Mouse (Mus musculus): ENCODE results near the gene Flvcr2.
"Not testable (repeated sequence)": the region's sequence is repeated elsewhere in the genome, so short reads cannot be mapped to it uniquely, and the experiment has no call there.

Gene Flvcr2

GRCm38 (mm10) chr12:85745827-85746695, at the start of gene Flvcr2:
Flvcr2 (plus strand) TSS chr12:85746539.
- peak; percentile 47 to 54 for DNase-seq (ENCODE audit: low spot score in 2 of 2)

- not testable (repeated sequence) for DNase-seq (ENCODE audit: low spot score in 2 of 2)
Observed at GRCm38 (mm10) chr12:85698179-85698578, 48.2 kb upstream of the Flvcr2 start.

GRCm38 (mm10) chr12:85700191-85700841, 46.0 kb upstream of the Flvcr2 start:
- DNase-seq (ENCODE audit: low spot score in 2 of 2): no peak

GRCm38 (mm10) chr12:85700842-85701223, 45.5 kb upstream of the Flvcr2 start:
- DNase-seq (ENCODE audit: low spot score in 2 of 2): no peak

- no peak for DNase-seq (ENCODE audit: low spot score in 2 of 2)
Observed at GRCm38 (mm10) chr12:85702166-85703055, 43.9 kb upstream of the Flvcr2 start.

- no peak for DNase-seq (ENCODE audit: low spot score in 2 of 2)
Observed at GRCm38 (mm10) chr12:85703507-85703906, 42.8 kb upstream of the Flvcr2 start.

- DNase-seq (ENCODE audit: low spot score in 2 of 2): no peak
Observed at GRCm38 (mm10) chr12:85704566-85704965, 41.8 kb upstream of the Flvcr2 start.

- peak in 1 of 2 experiments; percentile 11 for DNase-seq (ENCODE audit: low spot score in 2 of 2)
Observed at GRCm38 (mm10) chr12:85705002-85705830, 41.1 kb upstream of the Flvcr2 start.

GRCm38 (mm10) chr12:85705831-85706530, 40.4 kb upstream of the Flvcr2 start:
- DNase-seq (ENCODE audit: low spot score in 2 of 2): no peak

GRCm38 (mm10) chr12:85706906-85707305, 39.4 kb upstream of the Flvcr2 start:
- no peak for DNase-seq (ENCODE audit: low spot score in 2 of 2)

- DNase-seq (ENCODE audit: low spot score in 2 of 2): no peak
Observed at GRCm38 (mm10) chr12:85707391-85707790, 38.9 kb upstream of the Flvcr2 start.

GRCm38 (mm10) chr12:85708556-85708955, 37.8 kb upstream of the Flvcr2 start:
- DNase-seq (ENCODE audit: low spot score in 2 of 2): no peak

- DNase-seq (ENCODE audit: low spot score in 2 of 2): no peak
Observed at GRCm38 (mm10) chr12:85710695-85711094, 35.6 kb upstream of the Flvcr2 start.

GRCm38 (mm10) chr12:85712587-85712986, 33.8 kb upstream of the Flvcr2 start:
- no peak for DNase-seq (ENCODE audit: low spot score in 2 of 2)

- no peak for DNase-seq (ENCODE audit: low spot score in 2 of 2)
Observed at GRCm38 (mm10) chr12:85714126-85714525, 32.2 kb upstream of the Flvcr2 start.

GRCm38 (mm10) chr12:85725306-85725705, 21.0 kb upstream of the Flvcr2 start:
- DNase-seq (ENCODE audit: low spot score in 2 of 2): no peak

- DNase-seq (ENCODE audit: low spot score in 2 of 2): no peak
Observed at GRCm38 (mm10) chr12:85726729-85727397, 19.5 kb upstream of the Flvcr2 start.

- DNase-seq (ENCODE audit: low spot score in 2 of 2): no peak
Observed at GRCm38 (mm10) chr12:85728181-85728580, 18.2 kb upstream of the Flvcr2 start.

GRCm38 (mm10) chr12:85729022-85729944, 17.1 kb upstream of the Flvcr2 start:
- peak; percentile 35 to 54 for DNase-seq (ENCODE audit: low spot score in 2 of 2)

Measured in frontal cortex, postnatal 25 days (tissue).